Mouse (Mus musculus): ENCODE results near the gene Ptges2.
A peak's percentile ranks its signal among the peaks of the same experiment; 100 is the strongest.

Ptges2 gene

DNA sequence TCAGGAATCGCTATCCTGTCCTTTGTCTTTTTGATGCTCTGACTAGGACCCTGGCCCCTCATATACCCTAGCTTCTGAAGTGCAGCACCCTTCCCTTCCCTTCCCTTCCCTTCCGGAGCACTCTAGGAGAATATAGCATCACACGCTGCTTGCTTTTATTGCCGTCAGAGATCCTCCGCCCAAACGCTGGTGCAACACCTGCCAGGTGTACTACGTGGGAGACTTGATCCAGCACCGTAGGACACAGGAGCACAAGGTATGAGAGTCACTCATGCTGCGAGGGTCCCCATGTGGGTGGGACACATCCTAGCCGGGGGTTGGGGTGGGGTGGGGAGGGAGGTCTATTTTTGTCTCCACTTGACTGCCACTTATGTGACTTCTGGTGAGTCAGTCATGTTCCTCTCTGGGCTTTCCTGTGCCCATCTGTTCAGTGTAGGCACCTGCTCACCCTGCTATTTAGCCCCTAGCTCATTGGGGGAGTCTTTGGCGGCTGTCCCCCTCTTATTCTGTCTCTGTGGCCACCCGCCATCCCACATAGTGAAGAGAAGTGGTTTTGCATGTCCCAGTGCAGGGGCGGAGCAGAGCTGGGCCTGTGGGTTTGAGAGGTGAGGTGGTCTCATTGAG, 20.3 kb upstream of the Ptges2 start:
- DNase-seq (ENCODE audit: low read depth, low spot score), result no peak

- no peak for DNase-seq (ENCODE audit: low read depth, low spot score)
These were observed 18.7 kb upstream of the Ptges2 start for GRCm38 (mm10) chr2:32376963-32377362.

DNA sequence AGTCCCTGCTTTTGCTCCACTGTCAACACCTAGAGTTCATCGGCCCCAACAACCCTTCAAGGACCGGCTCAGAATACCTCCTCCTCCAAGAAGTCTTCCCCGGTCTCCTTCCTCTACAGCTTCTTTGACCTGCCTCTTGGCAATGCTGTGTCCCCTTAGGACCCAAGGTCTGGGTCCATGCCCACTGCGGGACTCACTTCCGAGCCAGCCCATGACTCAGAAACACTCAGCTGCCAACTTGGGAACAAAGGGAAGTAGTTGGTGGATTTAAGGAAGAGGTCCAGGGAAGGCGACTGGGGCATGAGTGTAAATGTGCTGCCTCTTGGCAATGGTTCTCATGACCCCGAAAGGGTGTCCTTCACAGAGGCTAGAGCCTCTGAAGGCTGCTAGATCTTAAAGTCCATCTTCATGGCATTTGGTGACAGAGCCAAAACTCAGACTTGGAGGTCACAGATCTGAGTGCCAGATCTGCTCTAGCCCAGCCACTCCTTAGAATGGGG, 15.6 kb upstream of the Ptges2 start:
- no peak for DNase-seq (ENCODE audit: low read depth, low spot score)

DNA sequence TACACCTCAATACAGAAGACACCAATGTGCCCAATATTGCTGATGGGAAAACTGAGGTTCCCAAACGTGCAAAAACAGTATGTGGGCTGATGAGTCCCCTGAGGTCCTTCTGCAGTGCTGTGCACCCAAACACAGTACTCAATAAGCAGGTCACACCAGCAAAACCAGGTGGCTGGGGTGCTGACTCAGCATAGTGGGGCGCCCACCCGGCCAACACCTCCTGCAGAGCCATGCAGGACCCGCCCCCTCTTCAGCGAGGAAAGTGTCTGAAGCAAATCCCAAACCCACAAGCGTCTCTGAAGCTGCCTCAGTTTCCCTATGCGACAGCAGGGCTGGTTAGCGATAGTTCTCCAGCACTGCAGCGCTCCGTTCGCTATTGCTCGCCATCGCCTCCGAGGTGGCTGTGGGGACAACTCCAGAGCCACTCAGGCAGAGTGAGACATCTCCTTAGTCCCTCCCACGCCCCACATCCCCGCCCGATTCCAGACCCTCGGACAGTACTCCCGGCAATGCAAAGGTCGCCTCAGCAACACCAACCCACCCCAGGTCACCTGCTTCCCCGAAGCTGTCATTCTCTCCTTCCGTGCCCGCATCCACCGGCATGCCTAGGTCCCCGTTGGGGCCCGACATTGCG, 14.4 kb upstream of the Ptges2 start:
- DNase-seq (ENCODE audit: low read depth, low spot score), result no peak

DNA sequence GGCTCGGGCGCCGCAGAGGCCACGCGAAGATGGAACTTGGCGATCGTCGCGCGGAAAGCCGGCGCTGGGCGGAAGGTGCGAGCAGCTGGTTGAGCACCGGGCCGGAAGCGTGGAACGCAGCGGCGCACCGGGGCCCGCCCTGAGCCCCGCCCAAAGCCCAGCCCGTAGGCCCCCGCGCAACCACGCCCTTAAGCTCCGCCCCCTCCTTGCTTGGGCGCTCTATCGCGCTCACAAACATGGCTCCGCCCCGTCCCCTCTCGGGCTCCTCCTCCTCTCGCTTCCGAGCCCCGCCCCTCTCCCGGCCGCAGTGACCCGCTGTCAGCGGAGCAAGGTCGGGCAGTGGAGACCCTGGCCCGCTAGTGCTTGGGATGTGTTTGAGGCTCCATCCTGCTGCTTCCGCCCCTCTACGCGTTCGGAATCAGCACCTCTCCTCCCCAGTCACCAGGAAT, 13.9 kb upstream of the Ptges2 start, which contains the start of gene 1110008P14Rik:
1110008P14Rik (minus strand) TSS at position 164 of the 449 bp plus-strand sequence.
- peak; percentile 98 for DNase-seq (ENCODE audit: low read depth, low spot score)

GRCm38 (mm10) chr2:32382689-32383088, 13.0 kb upstream of the Ptges2 start:
- DNase-seq (ENCODE audit: low read depth, low spot score), result no peak

- DNase-seq (ENCODE audit: low read depth, low spot score), result no peak
These were observed 7.8 kb upstream of the Ptges2 start, which contains the start of gene Lcn2 for GRCm38 (mm10) chr2:32387706-32388490. Lcn2 (minus strand) TSS chr2:32388252.

GRCm38 (mm10) chr2:32389157-32389556, 6.5 kb upstream of the Ptges2 start:
- DNase-seq (ENCODE audit: low read depth, low spot score), result no peak

- DNase-seq (ENCODE audit: low read depth, low spot score), result no peak
These were observed 4.8 kb upstream of the Ptges2 start for GRCm38 (mm10) chr2:32390871-32391270.

DNA sequence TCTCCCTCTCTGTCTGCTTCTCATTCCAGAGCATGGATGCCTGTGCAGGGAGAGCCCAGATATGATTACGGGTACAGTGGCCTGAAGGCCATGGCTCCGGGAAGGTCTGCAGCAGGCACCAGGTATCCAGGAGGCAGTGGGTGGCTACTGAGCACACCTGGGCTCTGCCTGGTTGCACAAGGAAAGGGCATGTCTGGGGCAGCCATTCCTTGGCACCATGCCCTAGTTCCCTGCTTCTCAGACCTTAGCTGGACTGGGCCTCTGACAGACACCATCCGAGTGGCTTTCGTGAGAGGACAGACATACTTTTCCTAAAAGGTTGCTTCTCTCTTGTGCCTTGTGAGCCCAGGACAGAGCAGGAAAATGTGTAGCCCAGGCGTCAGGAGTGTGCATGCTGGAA, 3.6 kb upstream of the Ptges2 start:
- DNase-seq (ENCODE audit: low read depth, low spot score), result no peak

- DNase-seq (ENCODE audit: low read depth, low spot score), result peak; percentile 35
These were observed 723 bp upstream of the Ptges2 start for GRCm38 (mm10) chr2:32394973-32395372.

- DNase-seq (ENCODE audit: low read depth, low spot score), result peak; percentile 92
These were observed 388 bp downstream of the Ptges2 start for GRCm38 (mm10) chr2:32395946-32396621.

DNA sequence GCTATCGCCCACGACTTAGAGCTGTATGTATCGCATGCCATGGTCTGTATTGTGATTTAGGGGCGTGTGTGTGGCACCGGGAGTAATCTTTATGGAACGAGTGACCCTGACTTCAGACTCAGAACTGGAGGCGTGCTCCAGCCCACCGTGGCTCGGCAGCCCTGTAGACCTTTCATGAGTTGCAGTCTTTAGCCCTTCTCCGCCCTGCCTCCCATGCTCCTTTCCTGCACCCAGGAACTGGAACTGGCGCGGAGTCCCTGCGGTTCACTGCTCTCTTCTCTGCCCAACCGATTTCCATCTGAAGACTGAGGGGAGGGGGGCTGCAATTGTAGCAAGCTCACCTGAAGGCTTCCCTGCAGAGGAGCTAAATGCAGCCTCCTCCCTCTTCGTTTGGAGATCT, 999 bp downstream of the Ptges2 start:
- DNase-seq (ENCODE audit: low read depth, low spot score), result no peak

- DNase-seq (ENCODE audit: low read depth, low spot score), result peak; percentile 99
These were observed 9.0 kb downstream of the Ptges2 start for GRCm38 (mm10) chr2:32404663-32405062.

- DNase-seq (ENCODE audit: low read depth, low spot score), result no peak
These were observed 11.6 kb downstream of the Ptges2 start for GRCm38 (mm10) chr2:32407144-32407824.

DNA sequence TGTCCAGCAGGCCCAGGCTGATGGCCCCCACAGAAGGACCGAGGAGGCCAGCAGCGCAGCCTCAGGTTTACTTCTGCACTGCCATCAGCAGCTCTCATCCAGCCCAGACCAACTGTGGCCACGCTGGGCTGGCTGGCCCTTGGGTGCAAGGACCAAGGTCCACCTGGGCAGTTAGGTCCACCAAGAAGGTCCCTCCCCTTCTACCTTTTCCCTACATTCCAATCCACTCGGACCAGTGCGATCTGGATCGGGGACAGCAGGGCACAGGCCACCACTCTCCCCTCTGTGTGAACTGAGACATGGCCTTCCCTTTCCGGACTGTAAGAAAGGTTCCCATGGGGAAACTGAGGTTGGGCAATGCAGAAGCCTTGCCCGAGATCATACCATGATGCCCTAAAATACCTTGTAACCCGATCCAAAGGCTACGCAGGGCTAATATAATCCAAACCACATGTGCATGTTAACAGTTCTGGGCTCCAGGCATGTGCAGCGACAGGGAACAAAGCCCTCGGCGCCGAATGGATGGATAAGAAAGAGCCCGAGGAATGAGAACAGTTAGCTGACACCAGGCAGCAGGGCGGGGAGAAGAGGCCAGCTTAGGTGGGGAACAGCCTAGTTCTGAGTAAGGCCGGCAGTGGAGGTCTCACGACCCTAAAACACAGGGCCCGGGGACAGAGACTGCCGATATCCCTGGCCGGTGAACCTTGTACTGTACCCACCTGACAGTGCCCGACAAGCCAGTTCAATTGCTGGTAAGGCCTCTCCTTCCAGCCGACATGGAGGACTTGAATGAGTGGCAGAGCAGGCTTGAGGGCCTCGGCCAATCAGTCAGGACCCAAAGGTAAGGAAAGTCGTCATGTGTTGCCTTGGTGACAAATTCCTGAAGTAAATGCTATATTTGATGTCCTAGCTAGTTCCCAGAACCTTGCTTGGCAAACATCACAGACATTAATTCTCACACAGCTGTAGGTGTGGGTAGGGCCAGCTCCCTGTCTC, 13.0 kb downstream of the Ptges2 start:
- no peak for DNase-seq (ENCODE audit: low read depth, low spot score)

DNA sequence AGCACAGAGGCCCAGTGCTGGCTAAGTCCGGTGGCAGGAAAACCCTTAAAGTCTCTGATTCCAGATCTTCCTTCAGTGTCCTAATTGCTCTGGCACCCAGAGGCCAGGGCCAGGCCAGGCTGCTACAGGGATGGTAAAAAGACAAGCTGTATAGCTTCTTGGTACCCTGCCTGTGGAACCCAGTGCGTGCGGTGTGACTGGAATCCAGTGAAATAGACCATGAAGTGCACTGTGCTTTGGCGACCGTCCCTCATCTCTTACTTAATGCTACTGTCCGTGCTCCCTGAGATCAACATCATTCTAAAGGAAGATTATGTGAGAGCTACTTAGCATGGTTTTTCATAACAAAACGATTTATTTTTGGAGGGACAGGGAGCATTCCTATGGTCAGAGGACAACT, 15.7 kb downstream of the Ptges2 start:
- DNase-seq (ENCODE audit: low read depth, low spot score), result no peak

DNA sequence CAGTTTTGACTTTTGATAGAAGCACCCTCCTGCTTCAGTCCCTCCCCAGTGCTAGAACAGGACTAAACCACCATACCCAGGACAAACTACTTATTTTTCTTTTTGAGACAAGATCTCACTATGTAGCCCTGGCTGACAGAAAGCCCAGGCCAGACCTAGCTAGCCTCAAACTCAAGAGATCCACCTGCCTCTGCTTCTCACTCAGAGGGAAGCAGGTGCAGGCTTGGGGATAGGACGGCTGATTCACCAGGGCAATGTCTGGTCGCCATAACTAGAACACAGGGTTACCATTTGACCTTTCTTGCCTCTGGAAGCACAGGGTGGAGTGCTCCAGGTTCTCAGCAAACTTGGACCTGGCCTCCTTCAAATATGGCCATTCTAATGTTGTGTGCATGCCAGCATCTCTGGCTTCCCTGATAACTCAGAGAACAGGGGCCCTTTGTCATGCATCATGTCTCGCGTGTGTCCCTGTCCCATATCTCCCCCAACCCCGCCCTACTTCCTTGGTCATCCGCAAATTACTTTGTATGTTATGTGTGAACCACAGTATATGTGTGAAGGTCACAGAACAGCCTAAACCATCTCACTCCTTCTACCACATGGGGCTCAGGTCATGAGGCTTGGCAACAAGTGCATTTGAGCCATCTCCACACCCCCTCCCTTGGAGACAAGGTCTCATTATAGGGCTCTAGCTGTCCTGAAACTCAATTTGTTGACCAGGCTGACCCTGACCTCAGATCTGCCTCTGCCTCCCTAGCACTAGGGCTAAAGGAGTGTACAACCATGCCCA, 17.2 kb downstream of the Ptges2 start:
- DNase-seq (ENCODE audit: low read depth, low spot score), result no peak

DNA sequence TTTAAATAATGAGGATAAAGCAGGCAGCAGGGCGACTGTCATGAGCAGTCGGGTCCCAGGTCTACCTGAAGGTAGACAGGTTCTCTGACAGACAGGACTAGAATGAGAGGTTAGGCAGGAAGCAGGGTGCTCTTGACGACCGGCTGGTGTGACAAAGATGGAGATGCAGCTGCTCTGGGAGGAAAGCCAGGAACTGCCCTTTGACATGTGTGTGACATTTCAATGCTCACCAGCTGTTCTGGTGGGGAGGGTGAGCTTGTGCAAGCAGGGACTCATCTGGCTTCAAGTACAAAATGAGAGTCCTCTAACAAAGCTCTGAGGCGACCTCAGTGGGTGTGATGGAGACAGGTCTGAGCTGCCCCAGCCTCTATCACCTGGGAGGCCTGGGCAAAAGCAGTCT, 18.2 kb downstream of the Ptges2 start:
- DNase-seq (ENCODE audit: low read depth, low spot score), result no peak

Data from CD4-positive, CD25-positive, alpha-beta regulatory T cell, adult 2 months (primary cell).